Mouse (Mus musculus): ENCODE data around the gene D630003M21Rik.

GRCm38 (mm10) chr2:158216510-158216909 is 12.5 kb downstream of the D630003M21Rik start:
- TF ChIP-seq CTCF (IDR thresholded peaks at IDR 0.05; ENCODE audit: control insufficient read depth, insufficient read depth, low read length) (no peak), POLR2A (IDR thresholded peaks at IDR 0.05; ENCODE audit: borderline replicate concordance, control insufficient read depth, low read depth, low read length) (no peak)

Data from bone marrow, adult 2 months (tissue).